Mouse (Mus musculus) forebrain, embryonic 14.5 days (tissue): ENCODE results near the gene Aasdhppt. TPM values are rescaled to one million over a fixed set of nuclear protein-coding genes. Genes with fewer than 3 reads are reported as not detected.
A peak's percentile ranks its signal among the peaks of the same experiment; 100 is the strongest.

Experiments
- ATAC-seq: fragments of 200-750 bp; cut with Nextera tagmentation; 2 replicates; pipeline ENCODE4 v1.8.0; 2017; ENCODE audit warnings: mild to moderate bottlenecking, moderate library complexity
- DNase-seq: peaks from one replicate; pipeline ENCODE4 v3.0.0-alpha.2; 2015; ENCODE audit warnings: low spot score
- H3K27ac ChIP-seq: fragments of 300-500 bp; sonication (generic); 2 replicates; pipeline ENCODE4 v1.5.1; 2014; ENCODE audit warnings: low read depth, mild to moderate bottlenecking, control low read depth, low read length, moderate library complexity
- H3K27me3 ChIP-seq: fragments of 300-500 bp; sonication (generic); replicated peaks from 2 replicates; pipeline ENCODE4 v1.6.1; 2014; ENCODE audit warnings: low read length, control low read depth, mixed read lengths; ENCODE audit not compliant: control insufficient read depth, insufficient read depth
- H3K36me3 ChIP-seq: fragments of 300-500 bp; sonication (generic); 2 replicates; pipeline ENCODE4 v1.6.1; 2014; ENCODE audit warnings: low read length, control low read depth; ENCODE audit not compliant: control insufficient read depth, insufficient read depth
- H3K4me1 ChIP-seq: fragments of 300-500 bp; sonication (generic); 2 replicates; pipeline ENCODE4 v1.6.1; 2014; ENCODE audit warnings: antibody characterized with exemption, low read length, control low read depth; ENCODE audit not compliant: control insufficient read depth, insufficient read depth
- H3K4me2 ChIP-seq: fragments of 300-500 bp; sonication (generic); 2 replicates; pipeline ENCODE4 v1.6.1; 2014; ENCODE audit warnings: mild to moderate bottlenecking, control low read depth, low read length
- H3K4me3 ChIP-seq: fragments of 300-500 bp; sonication (generic); 2 replicates; pipeline ENCODE4 v1.5.1; 2014; ENCODE audit warnings: low read depth, low read length, control low read depth
- H3K9ac ChIP-seq: fragments of 300-500 bp; sonication (generic); 2 replicates; pipeline ENCODE4 v1.6.1; 2014; ENCODE audit warnings: mild to moderate bottlenecking, low read length, control low read depth, moderate library complexity
- H3K9me3 ChIP-seq: fragments of 300-500 bp; sonication (generic); replicated peaks from 2 replicates; pipeline ENCODE4 v1.6.1; 2016; ENCODE audit warnings: low read length, control low read depth, mixed read lengths; ENCODE audit not compliant: control insufficient read depth
- WGBS: fragments of 180-500 bp; shearing (Covaris S2); extraction: QIAGEN DNeasy Blood & Tissue Kit; methylation state at CpG from one replicate; pipeline ENCODE4 v1.1.7; 2014; 5-methylcytosine and 5-hydroxymethylcytosine counted together
- polyA plus RNA-seq: library from polyadenylated mRNA; unstranded; fragments of >200 nt; fragmentation: Nextera tagmentation; extraction: Ambion mirVana; gene quantifications from 2 replicates; pipeline ENCODE4 v1.2.1, GENCODE M21; 2014

Gene Aasdhppt
- polyA plus RNA-seq, result 32.9 and 40.5 TPM in 2 replicates

DNA sequence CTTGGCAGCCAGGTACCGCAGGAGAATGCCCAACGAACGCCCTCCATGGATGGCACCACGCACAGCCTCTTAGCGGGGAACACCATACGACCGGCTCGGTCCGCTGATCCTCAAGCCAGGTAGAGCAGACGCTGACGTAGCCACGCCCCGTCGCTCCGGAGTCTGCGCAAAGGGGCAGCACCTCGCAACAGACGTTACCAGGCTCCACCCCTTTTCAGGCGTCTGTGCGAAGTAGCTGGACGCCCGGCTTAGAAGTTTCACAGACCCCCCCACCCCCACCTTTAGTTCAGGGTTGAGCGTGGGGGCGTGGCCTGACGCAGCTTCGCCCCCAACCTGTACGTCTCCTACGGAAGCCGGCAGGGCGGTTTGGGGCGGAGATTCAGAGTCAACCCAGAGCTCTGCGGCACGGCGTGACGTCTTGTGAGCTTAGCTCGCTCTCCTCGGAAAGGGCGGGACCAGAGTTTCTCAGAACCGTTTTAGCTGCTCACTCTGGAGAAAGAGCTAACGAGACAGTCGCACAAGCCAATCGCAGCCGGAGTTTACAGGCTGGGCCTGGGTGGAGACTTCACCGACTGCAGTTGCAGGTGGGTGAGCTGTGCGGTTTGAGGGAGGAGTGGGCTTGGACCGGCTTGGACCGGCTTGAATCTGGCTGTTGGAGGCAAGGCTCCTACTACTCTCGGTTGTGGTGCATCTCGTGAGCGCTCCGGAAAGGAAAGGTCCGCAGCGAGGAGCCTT, at the start of gene Aasdhppt, which contains the start of gene Kbtbd3:
Aasdhppt (minus strand) TSS at position 121 of the 735 bp plus-strand sequence.
Kbtbd3 (plus strand) TSS at position 483 of the 735 bp plus-strand sequence.
- WGBS, result 0% methylated on average over 53 of the region's 53 CpGs
- peak within 1 kb of the TSS; percentile 91 for H3K27ac ChIP-seq
- ATAC-seq (peak; percentile 98), DNase-seq (peak; percentile 100)
- H3K27me3 ChIP-seq, result no peaks in the 10 kb centered on the region
- peaks cover 16% of the 10 kb centered on the region for H3K4me1 ChIP-seq
- H3K4me3 ChIP-seq, result peak within 1 kb of the TSS; percentile 59
- H3K9me3 ChIP-seq, result no peaks in the 10 kb centered on the region
- peak within 1 kb of the TSS; percentile 84 for H3K9ac ChIP-seq
- no peaks in the 10 kb centered on the region for H3K36me3 ChIP-seq
- H3K4me2 ChIP-seq, result peak within 1 kb of the TSS; percentile 75

DNA sequence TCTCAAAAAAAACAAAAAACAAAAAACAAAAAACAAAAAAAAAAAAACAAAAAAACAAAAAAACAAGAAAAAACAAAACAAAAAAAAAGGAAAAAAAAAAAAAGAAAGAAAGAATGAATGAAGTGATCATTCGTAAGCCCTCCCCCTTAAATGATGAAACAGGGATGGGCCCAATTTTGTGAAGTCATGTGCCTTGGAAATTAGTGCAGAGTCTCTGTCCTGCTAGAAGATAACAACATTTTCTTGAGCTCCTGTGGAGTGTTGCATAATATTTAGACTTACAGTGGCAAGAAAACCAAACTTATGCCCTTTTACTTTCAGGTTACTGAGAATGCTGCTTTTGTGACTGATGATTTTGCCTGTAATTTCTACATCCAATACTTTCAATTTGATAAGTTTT, 43.9 kb upstream of the Aasdhppt start:
- Histone ChIP-seq H3K27ac (no peak overlapping the region), H3K4me3 (no peak overlapping the region), H3K36me3 (no peaks in the 10 kb centered on the region)

DNA sequence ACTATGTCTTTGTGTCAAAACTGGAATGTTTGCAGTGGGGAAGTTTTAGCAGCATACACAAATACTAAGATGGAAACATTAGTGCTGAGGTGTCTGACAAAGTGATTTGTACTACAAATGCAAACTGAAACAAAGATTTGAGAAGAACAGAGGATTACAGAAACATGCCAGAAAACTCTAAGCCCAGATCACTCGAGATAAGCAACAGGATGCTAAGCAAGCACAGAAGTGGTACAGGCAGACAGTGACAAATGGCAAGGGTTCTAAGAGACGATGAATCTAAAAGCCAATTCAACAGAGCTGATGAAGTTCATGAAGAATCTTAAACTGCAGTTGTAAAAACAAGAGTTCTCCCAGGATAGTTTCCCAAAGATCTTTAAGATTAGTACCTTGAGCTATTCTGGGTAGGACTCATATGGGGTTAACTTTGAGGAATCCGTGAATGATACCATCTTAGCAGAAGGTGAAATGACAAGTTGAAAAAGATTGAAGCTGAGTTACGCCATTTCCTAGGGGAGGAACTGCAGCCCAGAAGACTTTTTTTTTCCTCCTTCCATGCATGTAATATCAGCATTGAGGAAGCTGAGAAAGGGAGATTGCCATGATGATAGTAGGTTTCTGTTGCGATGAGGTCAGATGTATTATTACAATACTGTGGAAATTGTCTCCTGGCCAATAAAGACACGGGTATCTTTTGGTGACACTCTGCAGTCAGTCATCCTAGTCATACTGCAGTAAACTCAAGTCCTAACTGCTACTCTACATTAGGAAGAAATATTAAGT, 9.9 kb upstream of the Aasdhppt start:
- H3K27ac ChIP-seq, result no peak overlapping the region
- H3K36me3 ChIP-seq, result no peaks in the 10 kb centered on the region
- 91% methylated on average over 6 of the region's 6 CpGs for WGBS
- H3K27me3 ChIP-seq, result no peaks in the 10 kb centered on the region
- H3K9me3 ChIP-seq, result 0 out of 2 replicates have a peak, but pooled peaks cover 2% of the 10 kb centered on the region
- no peak overlapping the region for H3K9ac ChIP-seq
- H3K4me2 ChIP-seq, result no peak overlapping the region
- no peak for ATAC-seq
- DNase-seq, result no peak
- no peaks in the 10 kb centered on the region for H3K4me1 ChIP-seq
- no peak overlapping the region for H3K4me3 ChIP-seq

More for the DNA sequence above, 43.9 kb upstream of the Aasdhppt start:
- Histone ChIP-seq H3K27me3 (no peaks in the 10 kb centered on the region), H3K4me1 (no peaks in the 10 kb centered on the region), H3K9ac (no peak overlapping the region), H3K4me2 (no peak overlapping the region), H3K9me3 (no peaks in the 10 kb centered on the region)
- ATAC-seq (no peak), DNase-seq (no peak)
- 94% methylated on average over 1 of the region's 1 CpGs for WGBS

DNA sequence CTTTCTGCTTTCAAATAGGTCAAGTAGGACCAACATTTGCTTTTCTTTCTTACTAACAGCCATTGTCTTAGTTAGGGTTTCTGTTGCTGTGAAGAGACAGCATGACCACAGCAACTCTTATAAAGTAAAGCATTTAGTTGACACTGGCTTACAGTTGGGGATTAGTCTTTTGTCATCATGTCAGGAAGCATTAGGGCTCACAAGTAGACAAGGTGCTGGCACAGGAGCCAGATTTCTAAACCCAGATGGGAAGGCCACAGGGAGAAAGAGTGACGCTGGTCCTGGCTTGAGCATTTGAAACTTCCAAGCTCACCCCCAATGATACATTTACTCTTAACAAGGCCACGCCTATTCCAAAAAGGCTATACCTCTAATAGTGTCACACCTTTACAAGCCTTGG, 6.5 kb upstream of the Aasdhppt start:
- H3K27me3 ChIP-seq, result no peaks in the 10 kb centered on the region
- H3K4me1 ChIP-seq, result peaks cover 1% of the 10 kb centered on the region
- DNase-seq, result no peak
- no peaks in the 10 kb centered on the region for H3K9me3 ChIP-seq
- H3K4me2 ChIP-seq, result no peak overlapping the region
- no peak for ATAC-seq
- H3K4me3 ChIP-seq, result no peak overlapping the region
- no peak overlapping the region for H3K27ac ChIP-seq
- WGBS, result 92% methylated on average over 2 of the region's 2 CpGs
- no peaks in the 10 kb centered on the region for H3K36me3 ChIP-seq
- H3K9ac ChIP-seq, result no peak overlapping the region

DNA sequence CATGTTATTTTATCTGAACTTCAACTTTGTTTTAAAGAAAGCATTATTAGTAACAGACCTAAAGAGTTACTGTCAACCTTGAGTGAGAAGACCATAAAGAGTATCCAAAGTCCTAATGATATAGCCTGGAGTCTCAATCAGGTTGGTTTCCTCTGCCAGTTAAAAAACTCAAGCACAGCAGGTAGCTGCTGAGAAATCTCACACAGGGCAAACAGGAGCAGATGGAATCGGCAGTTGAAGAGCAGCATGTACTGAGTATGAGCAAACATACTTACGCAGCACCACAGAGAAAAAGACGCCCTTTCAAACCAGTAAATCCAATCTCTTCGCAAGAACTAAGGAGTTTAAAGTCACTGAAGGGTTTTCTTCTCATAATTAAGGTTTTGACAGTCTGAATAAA, 4.7 kb upstream of the Aasdhppt start:
- Histone ChIP-seq H3K4me3 (no peak overlapping the region), H3K27ac (no peak overlapping the region), H3K9me3 (no peaks in the 10 kb centered on the region), H3K36me3 (no peaks in the 10 kb centered on the region), H3K27me3 (no peaks in the 10 kb centered on the region), H3K4me1 (peaks cover 8% of the 10 kb centered on the region), H3K9ac (no peak overlapping the region), H3K4me2 (no peak overlapping the region)
- DNase-seq, result no peak
- no peak for ATAC-seq
- WGBS, result 91% methylated on average over 4 of the region's 4 CpGs

DNA sequence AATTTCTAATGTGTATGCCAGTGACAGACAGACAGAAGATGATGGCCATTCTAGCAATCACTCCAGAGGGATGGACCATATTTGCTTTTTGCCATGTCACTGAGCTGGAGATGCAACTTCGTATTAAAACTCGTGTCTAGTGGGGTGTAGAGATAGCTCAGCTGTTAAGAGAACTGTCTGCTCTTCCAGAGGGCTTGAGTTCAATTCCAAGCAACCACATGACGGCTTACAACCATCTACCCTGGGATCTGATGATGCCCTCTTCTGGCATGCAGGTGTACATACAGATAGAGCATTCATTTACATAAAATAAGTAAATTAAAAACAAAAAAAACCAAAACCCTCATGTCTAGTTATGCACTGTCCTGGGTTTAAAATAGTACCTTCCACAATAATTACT, 1.9 kb upstream of the Aasdhppt start:
- DNase-seq (no peak), ATAC-seq (no peak)
- Histone ChIP-seq H3K36me3 (no peaks in the 10 kb centered on the region), H3K4me2 (no peak overlapping the region), H3K4me3 (no peak overlapping the region), H3K27me3 (no peaks in the 10 kb centered on the region), H3K9ac (no peak overlapping the region), H3K27ac (no peak overlapping the region), H3K4me1 (peaks cover 16% of the 10 kb centered on the region), H3K9me3 (no peaks in the 10 kb centered on the region)
- WGBS, result 82% methylated on average over 3 of the region's 3 CpGs

DNA sequence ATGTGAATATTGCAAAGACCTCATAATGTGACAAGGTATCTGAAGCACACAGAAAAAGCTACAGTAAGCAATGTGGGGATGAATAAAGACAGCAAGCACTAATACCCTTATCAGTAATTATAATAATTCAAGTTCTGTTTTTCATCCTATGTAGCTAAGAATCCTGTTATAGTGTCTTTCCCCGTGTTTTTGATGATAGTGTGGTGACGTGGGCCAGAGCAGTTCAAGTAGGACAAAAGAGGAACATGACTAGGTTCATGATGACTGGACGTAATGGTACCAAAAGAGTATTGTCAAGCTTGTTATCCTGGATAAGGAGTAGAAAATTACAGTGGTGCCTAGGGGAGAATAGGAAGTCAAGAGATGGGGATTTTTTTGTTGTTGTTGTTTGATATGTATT, 1.4 kb upstream of the Aasdhppt start:
- Histone ChIP-seq H3K27ac (peak overlapping the region; percentile 91; the same call in 1 of the 2 replicates), H3K9ac (peak overlapping the region; percentile 84), H3K27me3 (no peaks in the 10 kb centered on the region), H3K4me3 (peak overlapping the region; percentile 59), H3K9me3 (no peaks in the 10 kb centered on the region), H3K4me1 (peaks cover 16% of the 10 kb centered on the region), H3K36me3 (no peaks in the 10 kb centered on the region), H3K4me2 (peak overlapping the region; percentile 75)
- DNase-seq, result no peak
- 73% methylated on average over 3 of the region's 3 CpGs for WGBS
- ATAC-seq, result no peak

DNA sequence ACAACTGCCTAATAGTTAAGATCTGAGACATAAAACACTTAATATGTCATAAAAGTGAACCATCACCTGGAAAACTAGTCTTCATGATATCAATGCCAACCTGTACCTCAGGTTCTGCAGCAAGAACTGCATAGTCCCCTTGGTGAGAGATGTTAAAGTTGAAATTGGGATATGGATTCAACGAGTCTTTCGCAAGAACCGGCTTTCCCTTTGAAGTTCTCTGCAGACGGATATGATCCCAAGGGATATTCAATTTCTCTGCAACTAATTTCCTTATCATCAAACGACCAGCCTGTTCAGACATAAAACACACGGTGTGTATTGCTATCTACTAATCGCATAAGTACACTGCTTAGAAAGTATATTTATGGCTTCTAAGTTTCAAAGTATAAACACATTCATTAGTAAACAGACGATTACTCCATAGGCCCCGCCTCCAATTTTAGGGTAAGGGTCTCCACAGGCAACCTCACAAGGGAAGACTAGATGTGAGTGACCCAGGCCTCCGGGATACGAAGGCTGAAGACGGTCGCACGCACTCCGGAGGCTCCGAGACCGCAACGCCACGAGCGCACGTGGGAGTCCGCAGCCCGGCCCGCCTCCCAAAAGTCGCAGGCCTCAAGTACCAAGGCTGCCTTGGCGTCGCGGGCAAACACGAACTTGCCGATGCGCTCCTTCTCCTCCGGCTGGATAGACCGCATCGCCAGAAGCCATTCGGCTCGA, 482 bp downstream of the Aasdhppt start:
- ATAC-seq (no peak; the same call in 1 of the 2 replicates), DNase-seq (peak; percentile 3)
- Histone ChIP-seq H3K9ac (peak overlapping the region; percentile 75), H3K9me3 (no peaks in the 10 kb centered on the region), H3K4me1 (peaks cover 16% of the 10 kb centered on the region), H3K4me3 (peak overlapping the region; percentile 59), H3K4me2 (peak overlapping the region; percentile 67), H3K36me3 (no peaks in the 10 kb centered on the region), H3K27me3 (no peaks in the 10 kb centered on the region), H3K27ac (peak overlapping the region; percentile 55; the same call in 1 of the 2 replicates)
- WGBS, result under 1% methylated on average over 36 of the region's 36 CpGs
